Mouse (Mus musculus) cerebellum, postnatal 10 days (tissue): ENCODE measurements around the gene Hpf1.

Experiments used
- DNase-seq, 2 experiments: peaks; one replicate each; pipeline ENCODE4 v3.0.0; 2021; ENCODE audit warnings: mixed read lengths in 2 of 2

The Hpf1 gene

DNA sequence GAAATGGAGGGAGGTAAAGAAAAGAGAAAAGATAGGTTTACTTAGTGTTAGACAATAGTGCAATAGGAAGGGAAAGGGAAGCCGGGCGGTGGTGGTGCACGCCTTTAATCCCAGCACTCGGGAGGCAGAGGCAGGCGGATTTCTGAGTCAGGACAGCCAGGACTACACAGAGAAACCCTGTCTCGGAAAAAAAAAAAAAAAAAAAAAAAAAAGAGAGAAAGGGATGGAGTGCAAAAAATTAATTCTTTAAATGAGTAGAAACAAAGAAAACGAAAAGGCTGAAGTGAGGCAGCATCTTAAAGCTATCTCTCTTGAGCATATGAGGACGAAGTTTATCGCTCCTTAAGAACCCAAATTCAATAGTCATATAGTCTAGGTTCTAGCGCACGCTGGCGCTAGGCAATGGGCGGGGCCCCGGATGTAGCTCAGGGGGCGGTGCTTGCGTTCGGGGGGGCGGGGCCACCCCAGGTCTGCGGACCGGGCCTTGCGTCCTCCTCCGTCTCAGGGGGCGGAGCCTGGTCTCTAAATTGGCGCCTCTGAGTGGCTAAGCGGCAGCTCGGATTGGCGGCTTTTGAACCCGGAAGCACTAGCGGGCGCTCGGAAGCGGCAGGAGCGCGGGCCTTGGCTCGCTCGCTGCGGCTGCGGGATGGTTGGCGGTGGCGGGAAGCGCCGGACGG, at the start of gene Hpf1:
Hpf1 (plus strand) TSS at position 576 of the 677 bp plus-strand sequence.
- peak; percentile 98 for DNase-seq

- no peak for DNase-seq
Measured at GRCm38 (mm10) chr8:60842388-60842787, 47.8 kb upstream of the Hpf1 start.

DNA sequence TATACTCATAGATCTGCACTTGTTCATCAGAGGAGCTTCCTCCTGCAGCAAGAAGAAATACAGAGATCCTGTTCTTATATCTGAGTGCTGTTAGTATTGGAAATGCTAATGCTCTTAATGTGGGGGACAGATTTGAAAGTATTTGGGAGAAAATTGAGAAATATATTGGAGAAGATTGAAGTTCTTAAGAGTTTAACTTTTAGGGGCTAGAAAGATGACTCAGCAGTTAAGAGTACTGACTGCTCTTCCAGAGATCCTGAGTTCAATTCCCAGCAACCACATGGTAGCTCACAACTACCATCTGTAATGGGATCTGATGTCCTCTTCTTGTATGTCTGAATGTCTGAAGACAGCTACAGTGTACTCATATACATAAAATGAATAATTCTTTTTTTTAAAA, 32.7 kb upstream of the Hpf1 start:
- no peak for DNase-seq

DNA sequence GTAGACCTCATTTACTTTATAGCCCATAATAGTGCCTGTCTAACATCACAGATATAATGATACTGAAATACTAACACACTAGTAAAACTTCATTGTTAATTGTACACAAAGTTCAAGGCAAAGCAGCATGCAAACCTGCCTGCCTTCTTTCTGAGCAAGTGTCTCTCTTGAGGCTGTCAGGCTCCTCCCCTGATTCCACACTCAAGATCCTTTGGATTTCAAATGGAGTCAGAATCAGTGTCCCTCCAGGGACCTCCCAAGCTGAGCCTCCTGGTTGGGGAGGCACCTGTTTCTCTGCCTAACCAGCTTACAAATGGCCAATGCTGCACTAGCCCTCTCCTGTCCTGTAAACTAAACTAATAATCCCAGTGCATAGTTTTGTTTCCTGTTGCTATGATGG, 32.1 kb upstream of the Hpf1 start:
- no peak for DNase-seq

GRCm38 (mm10) chr8:60858911-60859476, 31.2 kb upstream of the Hpf1 start:
- no peak for DNase-seq

GRCm38 (mm10) chr8:60859605-60860004, 30.6 kb upstream of the Hpf1 start:
- no peak for DNase-seq

DNA sequence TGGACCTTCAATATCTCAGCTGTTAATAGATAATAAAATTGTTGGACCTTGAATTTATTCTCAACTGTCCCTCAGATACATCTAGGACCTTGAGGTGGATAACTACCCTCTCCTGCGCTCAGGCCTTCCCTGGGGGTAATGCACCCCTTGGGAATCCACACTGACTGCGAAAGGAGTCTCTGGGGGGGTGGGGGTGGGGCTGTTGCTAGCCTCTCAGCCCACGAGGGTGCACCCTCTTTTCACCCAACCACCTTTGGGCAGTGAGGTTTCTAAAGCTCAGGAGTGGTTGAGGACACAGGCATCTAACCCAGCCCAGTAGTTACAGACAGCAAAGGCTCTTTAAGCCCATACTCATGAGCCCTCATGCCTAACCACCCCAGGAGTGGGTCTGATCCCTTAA, 29.5 kb upstream of the Hpf1 start:
- no peak for DNase-seq

GRCm38 (mm10) chr8:60861783-60862182, 28.4 kb upstream of the Hpf1 start:
- DNase-seq = no peak

DNA sequence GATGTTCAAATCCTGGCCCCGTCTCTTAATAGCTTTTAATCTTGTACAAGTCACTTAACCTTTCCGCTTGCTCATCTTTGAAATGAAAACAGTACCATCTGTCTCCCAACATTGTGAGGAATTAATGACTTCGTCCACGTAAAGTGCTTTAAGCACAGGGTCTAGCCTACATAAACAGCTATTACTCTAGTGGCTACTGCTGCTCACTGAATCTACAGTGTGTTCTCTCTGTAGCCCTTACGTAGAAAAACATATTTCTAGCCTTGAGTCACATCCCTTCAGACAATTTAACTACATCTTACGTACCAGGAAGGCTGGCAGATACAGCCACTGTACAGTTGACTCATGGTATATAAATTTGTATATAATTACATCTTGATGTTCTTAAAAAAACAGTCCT, 25.3 kb upstream of the Hpf1 start:
- DNase-seq = peak in 1 of 2 experiments; percentile 19

DNA sequence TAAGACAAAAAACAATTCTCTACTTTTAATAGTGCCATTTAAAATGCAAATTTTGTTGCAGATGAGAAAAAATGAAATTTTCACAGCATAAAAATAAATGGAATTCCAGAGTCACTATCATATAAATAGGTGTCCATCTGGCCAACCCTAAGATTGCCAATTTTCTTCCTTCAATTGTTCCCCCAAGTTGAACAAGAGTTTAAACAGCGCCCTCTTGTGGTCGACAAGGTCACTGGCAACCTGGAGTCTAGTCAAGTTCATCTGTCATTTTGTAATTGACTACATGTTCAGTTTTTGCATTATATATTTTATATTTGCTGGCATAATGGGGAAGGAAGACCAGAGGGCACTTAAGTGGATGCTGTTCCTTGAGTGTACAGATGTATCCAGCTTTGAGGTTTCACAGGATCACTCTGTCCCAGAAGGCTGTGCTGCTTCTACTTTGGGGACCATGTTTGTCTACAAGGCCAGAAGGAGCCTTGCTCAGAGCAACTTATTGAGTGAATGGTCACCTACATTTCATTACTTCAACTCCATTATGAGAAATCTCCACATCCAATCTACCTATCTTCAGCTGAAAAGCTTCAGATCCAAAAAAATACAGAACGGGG, 24.6 kb upstream of the Hpf1 start:
- peak; percentile 90 to 94 for DNase-seq

DNA sequence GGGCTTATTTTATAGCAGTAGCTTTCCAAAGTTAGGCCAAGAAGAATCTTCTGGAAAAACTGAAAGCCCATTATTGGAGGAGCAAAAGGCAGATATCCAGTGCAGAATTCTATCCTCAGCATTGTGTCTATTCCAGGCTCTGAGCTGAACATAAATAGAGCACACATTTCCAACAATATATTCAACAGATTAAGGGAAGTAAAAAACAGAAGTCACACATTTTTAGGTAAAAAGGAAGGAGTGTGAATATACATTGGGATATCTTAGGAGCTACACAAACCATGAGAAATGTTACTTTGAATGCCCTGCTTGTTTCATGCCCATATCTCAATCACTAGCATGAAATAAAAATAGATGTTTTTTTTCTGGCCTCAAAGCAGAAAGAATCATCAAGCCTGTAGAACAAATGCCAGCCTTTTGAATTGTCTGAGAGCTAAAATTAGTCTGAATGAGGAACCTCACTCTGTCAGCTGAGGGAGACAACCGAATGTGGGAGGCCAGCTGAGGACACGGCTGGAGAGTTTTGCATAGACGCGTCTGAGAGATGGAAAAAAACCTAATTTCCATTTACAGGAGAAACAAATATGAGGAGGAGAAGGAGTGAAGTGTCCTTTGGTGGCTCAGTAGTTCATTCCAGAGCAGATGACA, 22.6 kb upstream of the Hpf1 start:
- DNase-seq = no peak

DNA sequence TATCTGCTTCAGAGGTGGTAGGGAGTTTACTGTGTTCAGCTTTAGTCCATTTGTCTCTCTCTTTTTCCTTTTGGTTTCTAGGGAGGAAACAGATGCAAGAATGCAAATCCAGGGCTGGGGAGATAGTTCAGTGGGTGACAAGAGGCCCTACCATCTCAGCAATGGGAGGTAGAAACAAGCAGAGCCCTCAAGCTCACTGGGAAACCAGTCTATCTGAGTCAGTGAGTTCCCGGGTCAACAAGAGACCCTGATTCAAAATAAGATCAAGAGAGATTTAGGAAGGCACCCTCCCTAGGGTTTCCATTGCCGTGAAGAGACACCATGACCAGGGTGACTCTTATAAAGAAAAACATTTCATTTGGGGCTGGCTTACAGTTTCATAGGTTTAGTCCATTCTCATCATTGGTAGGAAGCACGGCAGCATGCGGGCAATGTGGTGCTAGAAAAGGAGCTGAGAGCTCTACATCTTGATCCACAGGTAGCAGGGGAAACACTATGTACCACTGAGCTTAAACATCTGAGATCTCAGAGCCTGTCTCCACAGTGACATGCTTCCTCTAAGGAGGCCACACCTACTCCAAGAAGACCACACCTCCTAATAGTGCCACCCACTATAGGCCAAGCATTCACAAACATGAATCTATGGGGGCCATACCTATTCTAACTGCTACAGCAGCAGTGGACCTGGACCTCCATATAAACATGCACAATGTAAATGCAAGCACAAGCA, 21.8 kb upstream of the Hpf1 start:
- DNase-seq = no peak

GRCm38 (mm10) chr8:60869761-60870160, 20.5 kb upstream of the Hpf1 start:
- DNase-seq = no peak

DNA sequence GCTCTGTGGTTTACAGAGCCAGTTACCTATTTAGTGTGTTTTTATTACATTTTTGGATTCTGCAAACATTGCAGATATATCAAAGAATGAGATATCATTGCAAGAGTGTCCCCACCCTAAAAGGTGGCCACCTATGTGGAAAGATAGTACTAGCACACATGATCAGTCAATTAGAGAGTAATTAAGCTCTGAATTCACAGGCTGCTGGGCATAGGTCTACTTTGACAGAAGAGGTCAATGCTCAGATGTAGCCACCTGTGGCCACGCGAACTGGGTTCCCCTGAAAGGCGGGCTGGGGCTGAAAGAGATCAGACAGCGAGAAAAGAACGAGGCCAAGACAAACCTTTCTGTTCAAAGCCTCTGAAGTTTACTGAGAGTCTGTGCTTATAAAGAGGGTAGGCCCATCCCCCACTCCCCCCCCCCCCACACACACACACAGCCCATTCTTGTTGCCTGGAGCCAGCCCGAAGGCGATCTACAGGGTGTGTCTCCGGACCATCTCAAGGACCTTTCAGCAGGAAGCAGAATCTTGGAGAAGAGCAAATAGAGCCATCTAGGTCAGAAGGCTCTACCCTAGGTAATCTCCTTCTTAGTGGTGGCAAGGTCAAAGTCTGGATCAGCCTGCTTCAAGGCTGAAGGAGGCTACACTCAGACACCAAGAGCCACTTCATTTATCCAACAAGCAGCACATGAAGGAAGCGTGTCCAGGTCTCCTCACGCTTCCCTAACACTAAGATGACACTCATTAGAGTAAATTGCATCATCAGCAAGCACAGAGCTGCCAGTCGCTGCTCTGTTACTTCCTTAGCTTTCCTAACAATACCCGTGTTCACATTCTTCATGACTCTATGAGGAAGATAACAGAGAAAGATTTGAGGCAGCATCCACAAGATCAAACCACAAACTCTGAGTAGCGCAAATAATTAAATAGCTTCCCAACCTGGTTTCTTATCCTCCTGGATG, 19.7 kb upstream of the Hpf1 start:
- DNase-seq = no peak

DNA sequence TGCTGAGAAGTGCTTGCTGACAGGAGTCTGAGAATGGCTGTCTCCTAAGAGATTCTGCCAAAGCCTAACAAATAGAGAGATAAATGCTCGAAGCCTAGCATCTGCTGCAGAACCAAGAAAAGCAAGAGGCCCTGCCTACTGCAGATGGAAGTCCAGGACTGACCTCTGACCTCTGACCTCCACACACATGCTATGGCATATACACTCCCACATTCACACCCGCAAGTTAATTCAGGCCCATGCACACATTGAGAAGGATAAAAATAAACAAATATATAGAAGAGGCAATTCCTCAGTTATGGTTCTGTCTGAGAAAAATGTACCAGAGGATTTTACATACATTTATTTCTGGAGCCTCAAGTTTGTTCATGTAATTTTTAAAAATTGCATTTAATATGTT, 11.6 kb upstream of the Hpf1 start:
- no peak for DNase-seq

DNA sequence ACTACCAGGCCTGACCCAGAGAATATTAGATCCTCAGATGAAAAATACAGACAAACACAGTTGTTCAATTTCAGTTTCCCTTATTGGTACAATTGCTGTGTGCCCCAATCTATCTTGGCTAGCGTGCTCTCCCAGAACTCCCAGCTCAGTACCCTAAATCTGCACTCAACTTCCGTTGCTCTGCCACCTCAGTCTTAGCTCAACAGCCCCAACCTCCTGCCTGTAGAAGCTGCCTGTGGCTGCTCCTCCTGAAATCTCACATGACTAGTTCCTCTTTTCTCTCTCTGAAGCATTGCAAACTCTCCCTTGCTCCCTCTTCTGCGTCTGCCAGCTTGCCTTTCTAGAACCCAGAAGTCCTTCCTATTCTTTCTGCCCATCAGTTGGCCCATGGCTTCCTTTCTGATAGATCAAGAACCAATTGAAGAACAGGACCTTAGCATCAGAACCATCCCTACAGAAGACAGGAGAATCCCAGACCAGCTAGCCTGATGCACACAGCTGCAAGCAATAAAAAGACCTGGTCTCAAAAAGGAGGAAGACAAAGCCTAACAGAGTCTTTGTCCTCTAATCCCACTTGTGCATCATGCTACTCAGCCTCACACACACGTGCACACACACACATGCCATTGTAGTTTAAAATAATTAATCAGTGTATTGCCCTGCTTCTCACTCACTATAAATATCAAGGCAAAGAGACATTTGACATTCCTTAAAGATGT, 6.6 kb upstream of the Hpf1 start:
- DNase-seq = no peak

GRCm38 (mm10) chr8:60886736-60887135, 3.5 kb upstream of the Hpf1 start:
- DNase-seq = no peak

DNA sequence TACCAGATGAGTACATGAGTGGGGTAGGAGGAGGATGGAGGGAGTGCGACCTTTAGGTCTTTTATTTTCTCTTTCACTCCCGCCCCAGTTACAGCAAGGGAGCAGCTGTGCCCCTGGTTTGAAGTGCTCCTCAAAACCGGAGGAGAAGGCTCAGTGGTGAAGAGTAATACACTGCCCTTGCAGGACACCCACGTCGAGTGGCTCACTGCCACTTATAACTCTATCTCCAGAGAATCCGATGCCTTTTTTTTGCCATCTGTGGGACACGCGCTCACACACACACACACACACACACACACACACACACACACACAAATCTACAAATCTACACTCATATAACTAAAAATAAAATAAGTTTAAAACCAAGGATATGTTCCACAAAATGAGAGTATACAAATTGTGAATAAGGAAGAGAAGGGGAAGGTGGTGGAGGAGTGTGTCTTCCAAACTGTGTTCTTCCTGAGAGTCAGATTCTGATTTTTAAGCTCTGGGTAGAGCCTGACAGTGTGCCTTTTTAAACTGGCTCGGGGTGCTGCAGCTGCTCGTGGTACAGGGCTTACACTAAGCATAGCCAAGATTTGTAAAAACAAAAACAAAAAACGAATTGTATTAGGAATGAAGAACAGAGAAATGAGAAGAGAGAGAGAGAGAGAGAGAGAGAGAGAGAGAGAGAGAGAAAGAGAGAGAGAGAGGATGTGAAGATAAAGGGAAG, 931 bp upstream of the Hpf1 start:
- peak in 1 of 2 experiments; percentile 10 for DNase-seq

- no peak for DNase-seq
Measured at GRCm38 (mm10) chr8:60890520-60890874, 279 bp downstream of the Hpf1 start.

DNA sequence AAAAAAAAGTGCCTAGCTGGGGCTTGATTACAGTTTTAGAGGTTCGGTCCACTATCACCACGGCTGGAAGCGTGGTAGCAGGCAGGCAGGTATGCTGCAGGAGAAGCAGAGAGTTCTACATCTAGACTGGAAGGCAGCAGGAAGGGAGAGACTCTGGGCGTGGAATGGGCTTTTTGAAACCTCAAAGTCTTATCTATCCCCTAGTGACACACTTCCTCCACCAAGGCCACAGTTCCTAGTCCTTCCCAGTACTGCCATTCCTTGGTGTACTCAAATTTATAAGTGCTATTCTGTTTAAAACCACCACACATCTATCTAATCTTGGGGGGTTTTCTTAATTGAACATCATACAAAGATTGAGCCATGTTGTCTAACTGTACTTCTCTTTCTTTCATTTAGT, 1.5 kb downstream of the Hpf1 start:
- DNase-seq = no peak

- DNase-seq = no peak
Measured at GRCm38 (mm10) chr8:60895878-60896277, 5.7 kb downstream of the Hpf1 start.
